Mouse (Mus musculus): ENCODE results near the gene Lnx2.

DNA sequence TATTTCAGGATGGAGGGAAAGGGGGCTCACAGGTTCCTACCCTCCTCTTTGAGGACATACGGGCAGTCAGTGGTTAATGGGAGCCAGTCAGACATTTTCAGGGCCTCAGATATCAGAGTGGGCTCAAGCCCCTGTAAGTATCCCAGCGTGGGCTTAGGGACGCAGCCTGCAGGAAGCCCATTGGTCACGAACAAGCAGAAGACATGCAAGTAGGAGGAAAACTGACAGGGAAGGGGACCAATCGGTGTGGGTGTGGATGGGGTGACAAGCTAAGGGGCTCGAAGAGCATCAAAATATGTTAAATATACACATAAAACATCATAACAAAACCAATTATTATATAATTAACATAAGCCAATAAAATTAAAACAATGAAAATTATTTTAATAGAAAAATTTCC is 22.1 kb downstream of the Lnx2 start:
- no peak for TF ChIP-seq POLR2A (IDR thresholded peaks at IDR 0.05; ENCODE audit: low read depth, low read length)
- no peak for TF ChIP-seq CTCF (IDR thresholded peaks at IDR 0.05; ENCODE audit: borderline replicate concordance, insufficient read depth, low read length)
